Mouse (Mus musculus): Measurements from ENCODE around the gene Shf. TPM values are rescaled to one million over a fixed set of nuclear protein-coding genes. Genes with fewer than 3 reads are reported as not detected.
"Not testable (repeated sequence)": the region's sequence is repeated elsewhere in the genome, so short reads cannot be mapped to it uniquely, and the experiment has no call there.

Shf gene
- total RNA-seq, 2 experiments from 2014 or later, result 61.7 to 62.6 TPM

- no peak for TF ChIP-seq CTCF (conservative IDR thresholded peaks at IDR 0.05)
- DNase-seq (ENCODE audit: low spot score in 2 of 2), result peak in 1 of 2 experiments; percentile 58
- Histone ChIP-seq H3K27ac (peak overlapping the region; percentile 76), H3K4me3 (no peak overlapping the region)
These were observed 17.0 kb downstream of the Shf start for GRCm38 (mm10) chr2:122351931-122352329.

DNA sequence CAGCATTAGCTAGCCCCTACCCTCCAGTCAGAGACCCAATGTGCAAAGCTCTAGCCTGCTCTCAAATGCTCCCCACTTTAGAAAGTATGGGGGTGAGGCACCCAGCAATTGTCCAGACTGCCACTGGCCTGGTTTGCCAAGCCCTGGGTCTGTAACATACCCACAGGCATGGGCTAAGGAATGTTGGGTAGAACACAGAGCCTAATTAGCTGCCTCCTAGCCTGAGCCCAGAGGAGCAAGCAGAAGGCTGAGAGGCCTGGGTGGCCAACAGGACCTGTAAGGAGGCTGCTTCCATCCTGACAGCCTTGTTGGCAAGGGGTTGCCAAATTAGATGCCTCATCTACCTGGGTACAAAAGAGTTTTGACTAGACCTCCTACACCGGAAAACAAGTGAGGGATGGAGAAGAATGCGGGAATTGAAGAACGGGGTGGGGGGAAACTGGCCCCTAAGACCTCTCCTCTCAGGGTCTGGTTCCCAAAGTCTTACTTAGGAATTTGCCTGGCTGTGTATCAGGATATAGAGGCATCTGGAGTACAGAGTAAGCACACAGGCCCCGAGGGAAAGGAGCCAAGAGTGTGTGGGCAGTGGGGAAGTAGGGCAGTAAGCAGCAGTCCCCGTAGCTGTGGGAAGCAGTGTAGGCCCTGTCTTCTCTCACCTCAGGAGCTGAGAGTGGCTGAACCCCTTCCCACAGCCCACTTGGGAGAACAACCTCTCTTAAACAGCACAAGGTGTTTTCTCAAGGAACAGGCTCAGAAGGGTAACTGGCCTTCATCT lies 17.6 kb downstream of the Shf start:
- peak in 1 of 2 experiments; percentile 60 for DNase-seq (ENCODE audit: low spot score in 2 of 2)
- no peak overlapping the region for H3K4me3 ChIP-seq
- no peak for TF ChIP-seq CTCF (conservative IDR thresholded peaks at IDR 0.05)
- peak overlapping the region; percentile 76 for H3K27ac ChIP-seq

DNA sequence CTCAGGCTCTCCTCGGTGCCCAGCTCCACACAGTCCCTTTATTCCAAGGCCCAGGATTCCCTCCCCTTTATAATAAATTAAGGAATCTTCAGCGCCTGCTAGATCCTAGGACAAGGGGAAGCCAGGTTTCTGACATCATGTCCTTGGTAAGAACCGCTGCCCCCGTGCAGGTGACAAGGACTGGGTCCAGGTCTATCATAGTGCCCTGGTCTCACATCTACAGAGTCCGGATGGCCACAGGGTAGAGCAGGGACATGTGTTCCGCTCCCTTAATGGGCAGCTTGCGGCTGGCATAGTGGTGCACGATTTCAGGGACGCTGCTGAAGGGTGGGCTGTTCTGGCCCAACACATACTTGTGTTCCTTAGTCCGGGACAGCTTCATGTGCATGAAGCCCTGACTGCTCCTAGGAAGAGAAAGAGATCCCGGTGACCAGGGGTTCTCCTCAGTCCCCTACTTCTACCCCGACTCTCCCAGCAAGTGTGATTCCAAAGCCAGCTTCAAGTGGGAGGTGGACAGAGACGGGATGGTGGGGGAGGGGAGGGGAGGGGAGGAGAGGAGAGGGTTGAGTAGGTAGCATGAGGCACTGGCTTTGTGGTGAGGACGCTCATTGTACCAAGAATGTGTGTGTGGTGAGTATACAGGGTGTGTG lies 19.7 kb downstream of the Shf start:
- no peak for TF ChIP-seq CTCF (conservative IDR thresholded peaks at IDR 0.05)
- DNase-seq (ENCODE audit: low spot score in 2 of 2), result no peak

GRCm38 (mm10) chr2:122348531-122349131 lies 20.3 kb downstream of the Shf start:
- TF ChIP-seq CTCF (conservative IDR thresholded peaks at IDR 0.05), result peak; percentile 87
- Histone ChIP-seq H3K27ac (peak overlapping the region; percentile 100), H3K4me3 (peak overlapping the region; percentile 67)
- DNase-seq (ENCODE audit: low spot score in 2 of 2), result peak; percentile 87 to 90

More for the DNA sequence above, 19.7 kb downstream of the Shf start:
- Histone ChIP-seq H3K27ac (peak overlapping the region; percentile 100), H3K4me3 (peak overlapping the region; percentile 67)

- no peak for TF ChIP-seq CTCF (conservative IDR thresholded peaks at IDR 0.05)
- Histone ChIP-seq H3K4me3 (no peak overlapping the region), H3K27ac (no peak overlapping the region)
- DNase-seq (ENCODE audit: low spot score in 2 of 2), result no peak
These were observed 21.7 kb downstream of the Shf start for GRCm38 (mm10) chr2:122347257-122347656.

GRCm38 (mm10) chr2:122346164-122346563 lies 22.8 kb downstream of the Shf start:
- not testable (repeated sequence) for H3K27ac ChIP-seq; H3K4me3 ChIP-seq; DNase-seq (ENCODE audit: low spot score in 2 of 2)

- TF ChIP-seq CTCF (conservative IDR thresholded peaks at IDR 0.05), result peak; percentile 27; the same call in 1 of the 2 replicates
- no peak overlapping the region for H3K27ac ChIP-seq
- no peak for DNase-seq (ENCODE audit: low spot score in 2 of 2)
- H3K4me3 ChIP-seq, result no peak overlapping the region
These were observed 23.7 kb downstream of the Shf start for GRCm38 (mm10) chr2:122345106-122345893.

GRCm38 (mm10) chr2:122337291-122337690 lies 31.7 kb downstream of the Shf start:
- no peak for TF ChIP-seq CTCF (conservative IDR thresholded peaks at IDR 0.05)
- DNase-seq (ENCODE audit: low spot score in 2 of 2), result no peak
- Histone ChIP-seq H3K4me3 (no peak overlapping the region), H3K27ac (no peak overlapping the region)

GRCm38 (mm10) chr2:122334170-122334569 lies 34.8 kb downstream of the Shf start:
- H3K27ac ChIP-seq, result no peak overlapping the region
- no peak for TF ChIP-seq CTCF (conservative IDR thresholded peaks at IDR 0.05)

GRCm38 (mm10) chr2:122332222-122332621 lies 36.7 kb downstream of the Shf start:
- H3K27ac ChIP-seq, result no peak overlapping the region
- DNase-seq (ENCODE audit: low spot score in 2 of 2), result no peak
- no peak overlapping the region for H3K4me3 ChIP-seq
- TF ChIP-seq CTCF (conservative IDR thresholded peaks at IDR 0.05), result no peak

More at GRCm38 (mm10) chr2:122334170-122334569, 34.8 kb downstream of the Shf start:
- H3K4me3 ChIP-seq, result no peak overlapping the region
- no peak for DNase-seq (ENCODE audit: low spot score in 2 of 2)

GRCm38 (mm10) chr2:122330317-122330716 lies 38.6 kb downstream of the Shf start:
- DNase-seq (ENCODE audit: low spot score in 2 of 2); H3K27ac ChIP-seq; H3K4me3 ChIP-seq: not testable (repeated sequence)

GRCm38 (mm10) chr2:122327986-122328385 lies 41.0 kb downstream of the Shf start:
- Histone ChIP-seq H3K27ac (no peak overlapping the region), H3K4me3 (no peak overlapping the region)
- no peak for TF ChIP-seq CTCF (conservative IDR thresholded peaks at IDR 0.05)
- no peak for DNase-seq (ENCODE audit: low spot score in 2 of 2)

GRCm38 (mm10) chr2:122325361-122325760 lies 43.6 kb downstream of the Shf start:
- Histone ChIP-seq H3K27ac (no peak overlapping the region), H3K4me3 (no peak overlapping the region)
- TF ChIP-seq CTCF (conservative IDR thresholded peaks at IDR 0.05), result no peak
- DNase-seq (ENCODE audit: low spot score in 2 of 2), result no peak

Measured in layer of hippocampus, adult 2 months (tissue).